Comparison of ENCODE assay signal across 25 mouse cellular contexts in genomic region chr3:53101711-53102110, GRCm38 (mm10).
DNase-seq lines count a peak whose midpoint lies in the region; ATAC-seq and TF ChIP-seq lines count a peak whose summit lies in the region.
"Had no signal": no experiment of that assay in that cellular context is flagged by ENCODE, and none has a peak within 500 bp of the region (broad histone marks: within the 10 kb centered on the region; RNA-seq: fewer than 3 reads in every experiment).

No protein-coding gene starts in this region.

- no peak for TF ChIP-seq POLR2A in heart, adult 2 months (IDR thresholded peaks at IDR 0.05; ENCODE audit: insufficient read depth, low read depth, low read length)
- TF ChIP-seq POLR2A in brain, embryonic 14.5 days (IDR thresholded peaks at IDR 0.05; ENCODE audit: borderline replicate concordance, extremely low read depth, insufficient read depth, insufficient read length, poor library complexity, severe bottlenecking) = no peak

- H3K9me3 ChIP-seq in limb, embryonic 13.5 days = no peaks in the 10 kb centered on the region
- H3K9me3 ChIP-seq in limb, embryonic 10.5 days (replicated peaks) = no peaks in the 10 kb centered on the region
- H3K9me3 ChIP-seq: embryonic facial prominence, embryonic 15.5 days; forebrain, embryonic 13.5 days; liver, embryonic 12.5 days; neural tube, embryonic 13.5 days had no signal

- no peak for TF ChIP-seq EP300 in heart, adult 2 months (IDR thresholded peaks at IDR 0.05; ENCODE audit: insufficient read depth, low read depth, low read length)

- no peak for ATAC-seq in limb, embryonic 13.5 days (ENCODE audit: low FRiP score, low read depth)
- ATAC-seq: activated CD4-positive, CD25-positive, alpha-beta regulatory T cell, adult 4 months; CD4-positive, CD25-positive, alpha-beta regulatory T cell, adult 4 months; intestine, postnatal 0 days; liver, embryonic 12.5 days; liver, postnatal 0 days; lung, postnatal 0 days; midbrain, embryonic 16.5 days had no signal

- TF ChIP-seq CTCF in heart, adult 2 months (IDR thresholded peaks at IDR 0.05) = no peak
- TF ChIP-seq CTCF in brain, embryonic 14.5 days (IDR thresholded peaks at IDR 0.05; ENCODE audit: borderline replicate concordance, extremely low read depth, insufficient read depth, insufficient read length) = no peak

- intact Hi-C loops in heart, adult 2 months (cut with DNase I) = no loop called here

- no peaks in the 10 kb centered on the region; the same call in 1 of the 2 replicates for H3K79me2 ChIP-seq in heart, adult 2 months (replicated peaks; ENCODE audit: control insufficient read depth, insufficient read depth, low read length)

- H3K36me3 ChIP-seq in heart, adult 2 months (ENCODE audit: control insufficient read depth, insufficient read depth, low read length) = peaks cover 2% of the 10 kb centered on the region; the same call in 1 of the 2 replicates
- H3K36me3 ChIP-seq in limb, embryonic 13.5 days = no peaks in the 10 kb centered on the region
- no peaks in the 10 kb centered on the region for H3K36me3 ChIP-seq in limb, embryonic 10.5 days
- H3K36me3 ChIP-seq: embryonic facial prominence, embryonic 15.5 days; liver, embryonic 12.5 days; neural tube, embryonic 13.5 days had no signal

- H3K9ac ChIP-seq in heart, adult 2 months (ENCODE audit: low read depth, low read length) = no peak overlapping the region
- no peak overlapping the region for H3K9ac ChIP-seq in limb, embryonic 13.5 days
- H3K9ac ChIP-seq: embryonic facial prominence, embryonic 15.5 days; forebrain, embryonic 13.5 days; hindbrain, embryonic 14.5 days; liver, embryonic 12.5 days; liver, postnatal 0 days; neural tube, embryonic 13.5 days had no signal

- peak in 1 of 2 experiments; percentile 9 for DNase-seq in heart, adult 2 months
- DNase-seq in heart, postnatal 4 days = no peak
- no peak for DNase-seq in limb, embryonic 10.5 days (ENCODE audit: low spot score)
- peak; percentile 73 for DNase-seq in Muller cell, postnatal 12 days (ENCODE audit: inconsistent ontology term)
- peak; percentile 22 for DNase-seq in brain, embryonic 14.5 days (ENCODE audit: low read depth)
- no peak for DNase-seq in adrenal gland, postnatal 4 days (ENCODE audit: low spot score in 2 of 2)
- DNase-seq: cerebellum, adult 11 months; cerebellum, adult 9-10 months; cerebellum, postnatal 36 days; gastrocnemius, postnatal 10 days; liver, postnatal 0 days; thymus, postnatal 4 days had no signal

- no peaks in the 10 kb centered on the region for H3K27me3 ChIP-seq in heart, adult 2 months (ENCODE audit: control insufficient read depth, insufficient read depth, low read length)
- peaks cover 5% of the 10 kb centered on the region; the same call in 1 of the 2 replicates for H3K27me3 ChIP-seq in limb, embryonic 13.5 days
- H3K27me3 ChIP-seq in limb, embryonic 10.5 days (ENCODE audit: low read depth, poor library complexity, severe bottlenecking) = peaks cover 19% of the 10 kb centered on the region
- H3K27me3 ChIP-seq: embryonic facial prominence, embryonic 15.5 days; forebrain, embryonic 13.5 days; liver, embryonic 12.5 days had no signal

- H3K4me3 ChIP-seq in heart, adult 2 months = no peak overlapping the region
- no peak overlapping the region for H3K4me3 ChIP-seq in limb, embryonic 13.5 days
- no peak overlapping the region for H3K4me3 ChIP-seq in limb, embryonic 10.5 days
- H3K4me3 ChIP-seq: embryonic facial prominence, embryonic 15.5 days; forebrain, embryonic 13.5 days; liver, embryonic 12.5 days; myocyte; neural tube, embryonic 13.5 days had no signal

- WGBS in heart, adult 2 months = 64% methylated on average over 6 of the region's 6 CpGs
- 38% methylated on average over 6 of the region's 6 CpGs for WGBS in limb, embryonic 13.5 days
- 53% methylated on average over 6 of the region's 6 CpGs for WGBS in limb, embryonic 10.5 days

- peaks cover 5% of the 10 kb centered on the region for H3K4me1 ChIP-seq in heart, adult 2 months (ENCODE audit: control insufficient read depth, insufficient read depth, low read length)
- peaks cover 28% of the 10 kb centered on the region for H3K4me1 ChIP-seq in limb, embryonic 13.5 days
- peaks cover 50% of the 10 kb centered on the region for H3K4me1 ChIP-seq in limb, embryonic 10.5 days
- H3K4me1 ChIP-seq: liver, embryonic 12.5 days had no signal

- peak overlapping the region; percentile 12; the same call in 1 of the 2 replicates for H3K4me2 ChIP-seq in limb, embryonic 13.5 days (replicated peaks)
- H3K4me2 ChIP-seq: embryonic facial prominence, embryonic 15.5 days; hindbrain, embryonic 14.5 days; liver, embryonic 12.5 days; neural tube, embryonic 13.5 days had no signal

- H3K27ac ChIP-seq in heart, adult 2 months = 0 out of 2 replicates have a peak overlapping the region, but pooled peaks have one; percentile 7
- no peak overlapping the region for H3K27ac ChIP-seq in limb, embryonic 13.5 days
- H3K27ac ChIP-seq in limb, embryonic 10.5 days = no peak overlapping the region
- H3K27ac ChIP-seq: embryonic facial prominence, embryonic 15.5 days; hindbrain, embryonic 14.5 days; liver, embryonic 12.5 days; macrophage; neural tube, embryonic 13.5 days had no signal

Comparison
In these comparisons a context has a peak if more than half of its experiments do, and no peak if none do; other contexts are left out.
1. DNase-seq: peak in Muller cell, postnatal 12 days (single experiment) and brain, embryonic 14.5 days (single experiment); none in heart, postnatal 4 days (single experiment), limb, embryonic 10.5 days (single experiment) and adrenal gland, postnatal 4 days (0 of 2).